Mouse (Mus musculus): ENCODE data around the gene Pvr.

Pvr gene

DNA sequence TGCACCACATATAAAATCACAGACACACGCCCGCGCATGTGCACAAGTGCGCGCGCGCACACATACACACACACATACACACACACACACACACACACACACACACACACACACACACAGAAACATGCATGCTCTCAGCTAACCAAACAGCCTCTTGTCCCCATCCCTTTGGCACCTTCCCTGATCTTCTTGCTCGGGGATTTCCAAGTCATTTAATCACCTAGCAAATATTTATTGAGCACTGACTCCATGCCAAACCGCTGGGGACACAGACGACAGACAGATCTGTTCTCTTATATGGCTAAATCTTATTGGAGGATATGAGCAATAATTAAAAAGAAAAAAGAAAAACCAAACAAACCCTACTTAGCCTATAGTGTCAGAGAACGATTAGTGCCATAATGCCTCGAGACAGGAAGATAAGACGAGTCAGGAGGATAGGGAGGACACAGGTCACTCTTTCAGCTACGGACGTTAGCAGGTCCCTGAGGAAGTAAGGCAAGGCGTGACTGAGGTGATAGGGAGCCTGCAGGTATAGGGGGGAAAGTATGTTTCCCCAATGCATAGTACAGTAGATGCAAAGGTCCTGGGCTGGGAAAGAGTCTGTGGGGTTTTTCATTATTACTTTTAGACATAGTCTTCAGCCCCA, 53.1 kb downstream of the Pvr start:
- no peak for DNase-seq

GRCm38 (mm10) chr7:19866490-19866889, 54.5 kb downstream of the Pvr start:
- no peak for DNase-seq

DNA sequence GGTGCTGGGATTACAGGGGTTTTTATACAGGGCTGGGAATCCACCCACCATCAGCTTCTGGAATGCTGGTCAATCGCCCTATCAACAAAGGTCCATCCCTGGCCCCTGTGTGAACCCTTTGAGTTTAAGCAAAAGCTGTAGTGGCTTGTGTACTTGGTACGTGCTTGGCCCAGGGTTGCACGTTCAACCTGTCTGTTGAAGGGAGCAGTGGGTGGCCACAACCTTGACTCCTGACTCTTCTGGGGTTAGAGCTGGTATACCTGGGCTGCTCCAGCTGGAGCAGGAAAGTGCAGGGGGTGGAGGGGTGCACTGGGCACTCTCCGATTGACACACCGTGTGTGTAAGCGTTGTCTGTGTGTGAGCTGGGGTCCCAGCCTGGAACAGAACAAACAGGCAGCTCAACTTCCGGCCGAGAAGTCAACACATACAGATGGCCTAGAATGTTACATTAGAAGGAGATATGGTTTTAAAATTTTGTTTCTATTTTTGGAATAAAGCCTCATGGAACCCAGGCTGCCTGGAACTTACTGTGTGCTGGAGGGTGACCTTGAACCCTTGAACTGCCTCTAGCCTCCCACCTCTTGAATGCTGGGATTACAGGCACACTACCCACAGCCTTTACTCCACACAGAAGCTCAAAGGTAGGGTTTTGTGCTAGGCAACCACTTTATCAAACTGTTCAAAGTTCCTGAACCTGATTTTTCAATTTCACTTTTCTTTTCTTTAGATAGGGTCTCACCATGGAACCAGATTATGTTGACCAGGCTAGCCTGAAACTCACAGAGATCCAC, 55.5 kb downstream of the Pvr start:
- no peak for DNase-seq

DNA sequence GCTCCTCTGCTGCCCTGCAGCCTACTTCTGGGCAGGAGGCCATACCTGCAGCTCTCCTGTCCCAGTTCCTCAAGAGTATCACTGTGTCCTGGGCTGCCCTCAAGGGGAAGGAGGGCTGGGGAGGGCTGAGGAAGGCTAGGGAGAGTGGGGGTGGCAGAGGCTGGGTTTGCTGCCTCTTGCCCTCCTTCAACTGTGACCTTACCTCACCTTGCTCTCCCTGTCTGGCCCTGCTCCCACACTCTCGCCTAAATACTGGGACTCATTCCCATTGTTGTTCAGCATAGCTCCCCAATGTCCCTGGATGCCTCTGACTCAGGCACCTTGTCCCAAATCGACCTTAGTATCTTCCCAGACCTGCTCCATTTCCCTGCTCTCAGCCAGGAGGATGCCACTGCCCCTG, 56.7 kb downstream of the Pvr start:
- no peak for DNase-seq

- no peak for DNase-seq
Observed at GRCm38 (mm10) chr7:19861199-19861598, 59.8 kb downstream of the Pvr start, which contains the start of gene Ceacam16. Ceacam16 (minus strand) TSS chr7:19861299.

DNA sequence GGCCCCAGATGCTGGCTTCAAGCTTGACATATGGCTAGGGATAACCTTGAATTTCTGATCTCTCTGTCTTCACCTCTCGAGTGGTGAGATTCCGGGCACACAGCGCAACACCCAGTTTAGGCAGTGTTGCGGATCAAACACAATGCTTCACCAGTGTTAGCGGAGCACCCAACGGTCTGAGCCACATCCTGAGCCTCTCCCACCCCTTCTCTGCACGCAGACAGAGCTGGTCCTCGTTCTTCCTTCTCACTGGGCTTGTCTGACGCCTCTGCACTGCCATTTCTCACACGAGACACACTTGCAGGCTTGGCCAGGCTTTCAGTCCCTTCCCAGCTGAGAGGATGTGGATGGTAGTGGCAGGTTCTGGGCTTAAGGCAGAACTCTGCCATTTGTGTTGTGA, 61.2 kb downstream of the Pvr start:
- DNase-seq, result no peak

DNA sequence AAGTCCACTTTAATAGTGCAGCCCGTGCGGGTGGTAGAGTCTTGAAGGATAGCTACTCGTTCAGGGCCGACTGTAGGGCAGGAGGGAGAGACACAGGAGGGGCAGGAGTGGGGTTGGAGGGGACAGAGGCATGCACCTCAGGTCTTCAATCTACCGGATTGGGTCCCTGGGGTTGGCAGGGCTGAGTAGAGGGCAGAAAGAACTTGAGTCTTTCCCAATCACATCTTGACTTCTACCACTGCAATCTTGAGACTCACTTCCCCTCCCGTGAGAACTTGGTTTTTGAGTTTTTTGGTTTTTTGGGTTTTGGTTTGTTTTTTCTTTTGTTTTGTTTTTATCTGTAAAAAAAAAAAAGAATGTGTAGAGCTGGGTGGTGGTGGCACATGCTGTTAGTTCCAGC, 64.7 kb downstream of the Pvr start:
- no peak for DNase-seq

GRCm38 (mm10) chr7:19855663-19856062, 65.3 kb downstream of the Pvr start:
- no peak for DNase-seq

Measured in right cerebral cortex, postnatal 14 days (tissue).